Mouse (Mus musculus) adrenal gland, postnatal 36 days (tissue): ENCODE measurements around the gene Suclg2. TPM values are rescaled to one million over a fixed set of nuclear protein-coding genes. Genes with fewer than 3 reads are reported as not detected.

Experiments used
- DNase-seq, 2 experiments: peaks; one replicate each; pipeline ENCODE4 v3.0.0; 2021; ENCODE audit warnings: mixed read lengths in 1 of 2
- total RNA-seq, 2 experiments: library from RNA; stranded (reverse); gene quantifications; 2 replicates each; pipeline ENCODE4 v1.2.3; 2021

Gene Suclg2
- total RNA-seq, 2 experiments from 2014 or later, result 127 to 168 TPM

DNA sequence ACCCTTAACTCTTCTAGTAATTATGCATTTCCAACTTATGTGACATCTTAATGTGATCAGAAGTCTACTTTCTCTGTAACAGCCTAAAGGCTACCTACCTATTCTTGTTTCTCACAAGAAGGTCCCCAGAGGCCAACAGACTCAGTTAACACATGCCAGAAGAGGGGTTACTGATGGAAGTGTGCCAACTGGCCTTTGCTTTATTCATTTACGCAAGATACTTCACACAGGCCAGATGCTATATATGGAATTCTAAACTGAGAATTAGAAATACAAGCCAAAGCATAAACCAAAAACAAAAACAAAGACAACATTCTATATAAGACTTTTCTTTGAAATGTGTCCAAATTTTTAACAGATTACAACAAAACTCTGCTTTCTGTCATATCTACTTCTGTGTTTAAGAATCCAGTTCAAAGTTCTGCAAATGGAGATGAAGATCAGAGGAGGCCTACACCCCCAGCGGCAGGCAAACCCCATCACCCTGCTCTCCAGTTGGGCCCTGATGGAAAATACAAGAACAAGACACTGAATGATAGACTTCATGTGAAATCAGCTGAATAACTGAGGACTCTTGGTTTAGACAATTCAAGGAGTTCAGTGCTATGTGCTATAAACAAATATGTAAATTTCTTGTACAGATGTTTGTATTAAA is 155.1 kb downstream of the Suclg2 start:
- no peak for DNase-seq

DNA sequence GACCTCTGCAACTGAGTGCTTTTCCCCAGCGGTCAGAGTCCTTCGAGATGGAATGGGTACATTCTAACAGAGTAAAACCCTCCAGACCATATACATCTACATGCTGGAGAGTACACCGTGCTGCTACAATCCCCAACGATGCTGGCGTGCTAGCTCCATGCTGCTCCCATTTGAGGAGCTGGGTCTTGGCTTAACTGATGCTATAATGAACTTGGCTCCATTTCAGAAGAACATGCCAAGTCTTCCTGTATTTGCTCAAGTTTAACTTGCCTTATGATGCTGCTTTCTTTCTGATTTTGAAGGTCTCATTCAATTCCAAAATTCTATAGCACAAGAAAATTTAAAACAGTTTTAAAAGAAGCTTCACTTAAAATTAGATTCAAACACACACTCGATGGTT is 162.3 kb downstream of the Suclg2 start:
- DNase-seq, result no peak

DNA sequence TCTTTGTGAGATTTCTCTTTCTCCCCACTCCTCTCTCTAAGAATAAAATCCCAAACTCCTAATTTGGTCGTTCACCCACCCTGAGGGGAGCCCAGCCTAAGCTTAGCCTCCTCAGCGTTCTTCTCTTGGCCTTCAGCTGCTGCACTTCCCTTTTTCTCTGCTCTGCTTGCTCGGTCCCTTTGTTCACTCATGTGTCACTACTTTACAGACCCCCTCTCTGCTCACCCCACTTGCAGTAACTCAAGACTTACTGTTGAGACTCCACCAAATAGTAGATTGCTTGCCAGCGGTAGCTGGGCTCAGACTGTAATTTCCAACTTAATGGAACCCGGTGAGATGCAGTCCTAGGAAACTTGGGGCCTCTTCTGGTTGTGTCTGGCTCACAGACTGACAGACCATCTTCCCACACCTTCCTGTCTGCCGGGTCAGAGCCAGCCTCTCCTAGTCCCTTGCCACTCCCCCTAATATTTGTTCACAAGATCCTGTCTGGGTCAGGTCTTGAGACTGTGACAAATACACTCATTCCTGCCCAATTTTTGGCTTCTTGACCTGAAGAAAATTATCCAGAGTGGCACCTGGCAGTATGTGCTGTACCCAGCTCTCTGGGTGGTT is 166.2 kb downstream of the Suclg2 start:
- no peak for DNase-seq

DNA sequence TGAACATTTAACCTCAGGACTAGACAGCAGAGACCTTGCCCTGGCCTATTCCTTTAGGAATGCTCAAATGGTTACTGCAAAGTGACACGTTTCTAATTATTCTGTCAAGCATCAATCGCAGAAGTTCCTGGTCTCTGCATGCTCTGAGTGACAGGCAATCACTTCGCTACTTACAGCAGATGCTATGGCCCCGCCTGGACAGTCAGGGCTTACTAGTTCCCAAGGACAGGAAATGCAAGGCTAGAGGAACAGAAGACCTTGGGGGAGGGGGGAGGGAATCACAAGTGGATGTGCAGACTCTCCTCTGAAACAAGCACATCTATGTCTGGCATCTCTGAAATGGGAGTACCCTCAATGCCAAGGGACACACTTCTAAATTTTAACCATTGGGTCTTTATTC is 167.6 kb downstream of the Suclg2 start:
- DNase-seq, result peak; percentile 16 to 25

DNA sequence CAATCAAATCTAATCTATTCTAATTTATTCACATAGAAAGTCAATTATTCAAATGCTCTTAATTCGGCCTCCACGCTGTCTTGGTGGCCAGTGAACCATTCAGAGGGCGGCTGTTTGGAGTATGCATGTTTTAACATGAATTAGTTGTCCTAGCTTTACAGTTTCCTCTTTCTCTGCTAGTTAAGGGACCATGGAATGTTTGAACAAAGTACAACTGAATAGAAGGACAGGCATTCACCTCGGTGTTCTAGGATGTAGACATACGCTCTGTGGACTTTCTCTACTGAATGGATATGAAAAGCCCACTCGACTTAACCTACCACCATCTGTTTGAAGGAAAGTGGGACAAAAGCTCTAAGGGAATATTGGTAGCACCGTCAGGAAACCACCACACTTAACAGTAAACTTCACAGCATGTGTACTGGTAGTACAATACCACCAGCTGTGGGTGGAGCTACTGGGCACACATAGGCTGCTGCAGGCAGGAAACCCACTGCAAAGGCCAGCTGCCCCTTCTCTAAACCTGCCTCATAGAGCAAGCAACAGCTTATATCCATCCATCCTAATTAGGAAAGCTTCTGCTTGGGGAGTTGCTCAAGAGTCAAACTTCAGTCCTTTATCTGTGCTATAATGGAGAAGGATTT is 172.3 kb downstream of the Suclg2 start:
- no peak for DNase-seq

DNA sequence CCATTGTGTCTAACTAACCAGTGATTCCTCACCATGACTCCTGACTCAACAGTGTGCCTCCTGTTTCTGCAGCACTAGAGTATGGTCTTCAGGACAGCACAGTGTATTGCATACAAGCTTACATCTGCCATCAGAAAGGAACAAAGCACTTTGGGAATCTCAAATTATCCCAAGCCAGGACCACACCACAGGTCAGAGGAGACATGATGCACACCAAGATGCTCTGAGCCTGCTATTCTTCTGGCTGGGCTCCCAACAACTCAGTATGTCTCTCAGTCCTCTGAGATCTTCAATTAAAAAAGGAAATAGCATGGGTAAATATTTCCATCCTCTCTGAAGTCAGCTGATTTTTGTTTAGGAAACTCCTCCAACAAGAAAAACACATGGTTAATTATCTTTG is 172.9 kb downstream of the Suclg2 start:
- no peak for DNase-seq

DNA sequence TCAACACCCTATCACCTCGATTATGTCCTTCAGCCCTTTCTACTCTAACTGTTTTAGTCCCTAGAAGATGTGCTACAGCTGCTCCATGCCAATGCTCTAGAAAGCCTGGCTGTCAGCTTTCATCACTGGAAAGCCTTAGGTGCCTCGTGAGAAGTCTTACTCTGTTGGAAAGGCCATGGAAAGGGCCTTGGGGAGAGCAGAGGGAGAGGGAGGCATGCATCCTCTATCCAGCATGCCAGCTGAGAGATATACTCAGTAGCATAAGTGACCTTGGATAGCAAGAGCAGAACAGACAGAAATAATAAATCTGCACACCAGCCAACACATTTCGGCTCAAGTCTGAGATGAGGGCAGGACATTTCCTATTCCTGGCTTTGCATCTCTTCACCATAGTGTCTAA is 173.3 kb downstream of the Suclg2 start:
- DNase-seq, result peak in 1 of 2 experiments; percentile 32

DNA sequence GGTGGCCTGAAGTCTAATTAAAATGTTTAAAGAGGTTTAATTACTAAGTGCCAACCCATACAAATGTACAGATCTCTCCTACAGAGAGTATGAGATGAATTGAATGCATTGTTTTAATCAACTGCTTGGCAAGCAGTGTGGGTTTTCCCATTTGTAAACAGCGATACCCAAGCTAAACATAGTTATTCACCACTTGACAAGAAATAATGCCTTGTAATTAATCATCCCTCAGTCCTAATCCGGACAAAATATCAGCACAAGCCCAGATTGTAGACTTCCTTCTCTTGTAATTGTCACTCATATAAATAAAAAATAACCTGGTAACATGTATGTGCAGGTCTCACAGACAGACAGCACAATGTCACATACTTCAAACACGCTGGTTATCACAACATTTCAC is 183.4 kb downstream of the Suclg2 start:
- no peak for DNase-seq

DNA sequence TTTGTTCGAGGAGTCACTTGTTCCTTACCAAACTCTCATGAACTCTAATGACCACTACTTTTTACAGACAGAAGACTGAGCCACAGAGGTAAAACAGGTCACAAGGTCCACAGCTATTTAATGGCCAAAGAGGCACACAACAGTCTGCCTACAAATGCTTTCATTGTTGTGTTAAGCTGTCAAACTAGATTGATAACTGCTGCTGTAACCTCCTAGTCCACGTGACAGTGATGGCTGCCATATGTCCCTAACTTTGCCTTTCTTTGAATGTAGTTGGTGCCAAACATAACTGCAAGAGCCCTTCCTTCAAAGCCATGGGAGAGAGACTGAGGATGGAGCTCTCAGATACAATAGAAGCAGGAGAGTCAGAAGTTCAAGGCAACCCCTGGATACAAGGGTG is 198.8 kb downstream of the Suclg2 start:
- DNase-seq, result no peak

DNA sequence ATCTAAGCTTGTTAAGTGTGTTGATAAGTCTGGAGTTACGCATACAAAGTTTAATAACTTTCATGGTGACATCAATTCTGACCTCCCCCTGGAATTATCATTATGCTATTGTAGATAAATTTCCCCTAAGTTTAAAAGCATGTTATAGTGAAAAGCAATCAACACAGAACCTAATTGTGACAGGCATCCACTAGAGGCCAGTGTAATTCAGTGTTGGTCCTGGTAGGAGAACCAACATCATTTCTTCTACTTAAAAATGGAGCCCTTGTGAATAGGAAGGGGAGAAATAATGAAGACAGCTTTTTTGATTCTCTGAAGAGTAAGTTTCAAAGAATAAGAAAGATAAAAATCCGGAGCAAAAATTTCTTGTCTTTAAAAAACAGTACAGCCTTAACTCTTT is 200.2 kb downstream of the Suclg2 start:
- DNase-seq, result no peak

DNA sequence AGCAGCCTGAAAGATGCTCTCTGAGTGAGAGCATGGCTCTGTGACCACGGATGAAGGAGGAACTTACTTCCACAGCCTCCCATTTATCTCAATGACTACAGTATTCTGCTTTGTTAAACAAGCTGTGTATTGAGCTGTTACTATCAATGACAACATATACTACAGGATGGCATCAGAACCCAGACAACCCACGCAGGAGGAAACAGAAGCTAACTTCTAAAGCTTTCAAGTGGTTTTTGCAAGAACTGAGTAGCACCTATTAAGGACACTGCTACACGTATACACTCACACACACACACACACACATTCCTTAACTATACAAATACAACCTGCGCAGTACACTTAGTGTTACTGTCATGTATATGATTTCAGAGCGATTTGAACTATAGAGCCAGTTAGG is 202.9 kb downstream of the Suclg2 start:
- DNase-seq, result no peak

DNA sequence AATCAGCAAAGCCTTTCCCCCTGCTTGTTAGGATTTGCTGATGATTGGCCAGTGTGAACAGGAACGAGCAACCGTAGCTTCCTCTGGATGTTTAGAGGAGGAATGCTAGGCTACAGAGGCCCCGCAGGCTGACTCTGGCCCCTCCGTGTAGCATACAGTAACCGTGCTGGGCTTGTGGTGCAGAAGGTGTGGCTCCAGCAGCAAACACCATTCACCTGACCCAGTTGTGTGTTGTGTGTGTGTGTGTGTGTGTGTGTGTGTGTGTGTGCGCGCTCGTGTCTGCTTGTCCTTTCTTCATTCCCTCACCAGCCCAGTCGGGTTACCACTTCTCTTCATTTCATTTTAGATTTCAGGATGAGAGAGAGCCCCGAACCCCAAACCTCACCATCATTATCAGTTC is 203.9 kb downstream of the Suclg2 start:
- no peak for DNase-seq

DNA sequence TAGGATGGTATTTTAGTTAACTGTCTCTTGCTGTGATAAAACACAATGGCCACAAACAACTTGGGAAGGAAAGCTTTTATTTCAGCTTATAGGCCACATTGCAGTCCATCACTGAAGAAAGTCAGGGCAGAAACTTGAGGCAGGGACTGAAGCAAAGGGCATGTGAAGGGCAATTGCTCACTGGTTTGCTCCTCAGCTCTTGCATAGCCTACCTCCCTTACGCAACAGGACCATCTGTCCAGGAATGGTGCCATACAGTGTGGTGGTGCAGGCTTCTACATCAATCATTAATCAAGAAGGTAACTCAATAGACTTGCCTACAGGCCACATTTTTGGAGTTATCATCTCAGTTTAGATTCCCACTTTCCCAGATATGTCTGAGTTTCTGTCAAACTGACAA is 206.9 kb downstream of the Suclg2 start:
- no peak for DNase-seq

DNA sequence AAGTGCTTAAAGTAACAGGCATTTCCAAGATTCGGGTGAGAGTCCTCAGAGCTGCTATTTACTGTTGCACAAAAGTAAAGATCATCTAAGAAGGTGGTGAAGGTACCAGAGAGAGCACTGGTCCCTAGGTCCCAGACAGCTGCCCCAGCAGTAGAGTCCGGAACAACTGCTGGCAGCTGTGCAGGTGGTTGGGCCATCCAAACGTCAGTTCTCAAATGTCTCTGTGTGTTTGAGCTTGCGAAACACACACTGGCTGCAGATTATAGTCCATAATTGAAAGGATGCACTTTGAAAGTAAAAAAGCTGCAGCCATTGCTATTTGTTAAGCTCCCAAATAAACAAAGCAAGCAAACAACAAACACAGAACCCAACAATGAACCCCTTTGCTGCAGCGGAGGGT is 217.8 kb downstream of the Suclg2 start:
- peak in 1 of 2 experiments; percentile 22 for DNase-seq

DNA sequence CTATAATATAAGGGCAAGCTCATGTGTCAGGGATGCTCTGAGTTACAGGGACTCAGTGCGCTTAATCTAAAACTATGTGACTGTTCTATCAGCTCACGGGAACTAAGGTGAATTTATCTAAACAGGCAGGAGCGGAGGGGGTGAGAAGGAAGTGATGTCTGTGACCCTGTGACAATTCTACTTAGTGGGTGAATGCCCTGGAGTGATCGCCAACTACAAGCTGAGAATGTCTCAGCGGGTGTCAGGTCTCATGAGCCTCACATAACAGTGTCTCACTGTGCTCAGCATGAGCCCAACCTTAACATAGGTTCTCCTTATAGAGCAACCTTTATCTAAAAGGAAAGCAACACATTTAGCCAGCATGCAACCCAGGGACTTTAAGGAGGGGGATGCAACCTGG is 219.0 kb downstream of the Suclg2 start:
- no peak for DNase-seq

DNA sequence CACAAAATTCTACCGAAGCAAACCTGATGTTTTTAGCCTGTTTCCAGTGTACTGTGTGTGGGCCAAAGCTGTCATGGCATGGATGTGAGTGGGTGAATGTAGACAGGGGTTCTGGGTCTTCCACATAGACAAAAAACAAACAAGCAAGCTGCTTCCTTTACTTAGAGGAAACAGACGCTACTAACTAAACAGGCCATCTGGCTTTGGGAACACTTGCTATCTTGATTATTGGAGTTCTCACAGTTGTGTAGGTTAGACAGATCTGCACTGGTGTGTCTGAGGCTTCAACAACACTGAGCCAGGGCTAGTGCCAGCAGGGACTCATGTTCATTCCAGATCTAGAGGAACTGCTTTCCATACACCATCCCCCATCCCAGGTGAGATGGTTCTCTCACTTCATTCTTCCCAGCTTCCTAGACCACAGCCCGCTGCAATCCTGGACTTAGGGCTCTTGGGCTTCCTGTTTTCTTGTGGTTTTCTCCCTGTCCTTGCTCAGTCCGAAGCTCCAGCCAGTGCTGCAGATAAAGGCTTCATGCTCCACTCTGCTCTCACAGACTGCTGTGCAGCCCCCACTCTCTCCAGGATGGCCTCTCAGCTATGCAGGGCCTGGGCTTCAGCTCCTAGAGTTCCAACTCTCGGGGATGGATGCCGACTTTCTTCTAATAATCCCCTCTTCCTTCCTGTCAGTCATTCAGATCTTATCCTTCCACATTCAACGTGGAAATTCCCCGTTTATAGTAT is 226.2 kb downstream of the Suclg2 start:
- DNase-seq, result no peak

DNA sequence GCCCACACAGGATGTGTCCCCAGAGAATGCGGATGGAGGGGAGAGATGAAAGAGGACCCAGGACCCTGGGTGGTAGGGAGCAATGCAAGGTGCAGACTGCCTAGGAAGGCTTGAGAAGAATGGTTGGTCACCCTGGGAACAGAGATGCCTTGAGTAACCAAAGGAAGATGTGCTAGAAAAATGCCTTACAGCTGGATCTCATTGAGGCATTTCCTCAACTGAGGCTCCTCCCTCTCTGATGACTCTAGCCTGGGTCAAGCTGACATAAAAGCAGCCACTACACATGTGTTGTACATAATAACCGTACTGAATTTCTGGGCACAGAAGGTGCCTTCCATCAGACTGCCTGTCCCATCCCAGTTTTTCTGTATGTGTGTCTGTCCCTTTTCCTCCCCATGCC is 227.6 kb downstream of the Suclg2 start:
- DNase-seq, result no peak

DNA sequence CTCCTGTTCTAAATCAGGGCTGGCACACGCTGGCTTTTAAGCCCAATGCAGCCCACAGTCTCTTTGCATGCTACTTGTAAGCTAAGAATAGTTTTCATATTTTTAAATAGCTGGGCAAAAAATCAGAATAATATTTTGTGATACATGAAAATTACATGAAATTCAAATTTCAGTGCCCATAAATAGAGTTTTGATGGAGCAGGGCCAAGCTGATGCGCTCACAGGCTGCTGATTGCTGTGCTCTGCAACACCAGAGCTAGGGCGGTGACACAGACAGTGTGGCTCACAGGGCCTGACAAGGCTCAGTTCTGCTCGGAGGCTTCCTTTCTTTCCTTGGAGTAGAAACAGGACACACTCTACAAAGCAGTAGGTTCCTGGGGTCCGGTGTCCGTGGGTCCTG is 232.8 kb downstream of the Suclg2 start:
- DNase-seq, result no peak

DNA sequence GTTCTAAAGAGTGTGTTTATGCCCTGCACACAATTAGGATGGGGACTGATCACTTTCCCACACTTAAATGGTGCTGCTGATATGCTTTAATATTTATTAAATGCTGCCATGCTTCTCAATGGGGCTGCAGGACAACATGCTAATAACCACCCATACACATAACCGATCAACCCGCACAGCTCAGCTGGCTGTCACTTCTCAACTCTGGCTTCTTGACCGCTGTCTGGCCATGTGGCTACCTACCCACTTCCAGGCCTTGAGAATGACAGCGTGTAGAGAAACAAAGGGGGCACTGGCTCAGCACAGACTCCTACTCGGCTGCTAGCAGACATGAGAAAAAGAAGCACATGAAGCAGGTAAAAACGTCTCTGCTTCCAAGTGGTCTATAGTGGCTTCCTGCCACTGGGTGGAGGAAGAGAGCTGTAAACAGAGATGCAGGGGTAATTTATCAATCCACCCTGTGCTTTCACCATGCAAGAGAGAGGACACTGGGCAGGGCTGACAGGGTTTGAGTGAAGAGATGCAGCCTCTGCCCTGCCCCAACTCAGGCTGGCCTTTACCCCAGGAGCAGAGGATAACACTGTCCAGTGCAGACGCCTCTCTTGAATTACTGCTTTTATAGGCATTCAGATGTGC is 234.3 kb downstream of the Suclg2 start:
- peak; percentile 17 to 50 for DNase-seq

DNA sequence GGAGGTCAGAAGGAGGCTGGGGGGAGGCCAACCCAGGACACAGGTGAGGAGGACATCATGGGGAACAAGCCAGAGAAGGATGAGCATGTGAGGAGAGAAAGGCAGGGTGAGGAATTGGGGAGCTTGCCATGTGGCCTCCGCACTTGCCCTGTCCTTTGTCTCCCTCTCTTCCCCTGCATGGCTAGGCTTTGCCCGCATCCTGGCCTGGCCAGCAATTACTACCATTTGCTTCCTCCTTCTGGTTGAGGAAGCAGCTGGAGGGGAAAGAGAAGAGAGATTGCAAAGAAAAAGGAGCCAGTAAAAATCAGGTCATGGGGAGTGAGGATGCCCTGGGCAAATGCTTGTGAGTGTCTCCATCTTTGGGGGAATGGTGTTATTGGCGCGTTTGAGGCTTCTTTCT is 234.9 kb downstream of the Suclg2 start:
- DNase-seq, result no peak

DNA sequence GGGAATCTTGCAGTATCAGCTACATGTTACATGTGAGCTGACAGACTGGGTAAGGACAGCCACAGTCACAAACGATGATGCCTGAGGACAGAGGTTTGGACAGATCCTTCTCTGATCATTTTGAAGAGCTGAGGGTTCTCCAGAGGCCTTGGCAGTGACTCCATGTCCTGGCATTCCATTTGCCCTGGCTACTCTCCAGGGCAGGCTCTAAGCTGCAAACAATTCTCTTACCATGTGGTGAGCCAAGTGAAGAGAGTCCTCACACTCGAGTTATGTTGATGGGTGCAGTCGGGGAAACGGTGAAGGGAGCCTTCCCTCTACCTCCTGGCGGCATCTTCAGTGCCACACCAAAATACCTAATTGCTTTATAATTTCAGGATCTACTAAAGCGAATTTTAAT is 235.5 kb downstream of the Suclg2 start:
- peak; percentile 38 to 57 for DNase-seq

DNA sequence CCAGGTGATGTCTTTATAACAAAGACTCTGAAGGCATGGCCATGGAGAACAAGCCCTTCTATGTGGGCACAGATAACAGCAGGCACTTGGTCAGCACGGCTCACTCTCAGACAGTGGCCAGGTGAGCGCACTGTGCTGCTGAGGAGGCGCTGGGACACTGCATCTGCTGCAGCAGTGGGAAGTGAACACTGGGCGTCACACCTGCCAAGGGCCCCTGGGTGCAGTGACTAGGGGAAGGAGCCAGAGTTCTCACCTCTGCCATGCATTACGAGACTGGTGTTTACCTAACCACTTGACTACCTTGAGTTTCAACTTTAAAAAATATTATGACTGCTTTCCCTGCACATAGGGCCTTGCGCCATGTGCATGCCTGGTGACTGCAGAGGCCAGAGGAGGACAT is 238.8 kb downstream of the Suclg2 start:
- no peak for DNase-seq

DNA sequence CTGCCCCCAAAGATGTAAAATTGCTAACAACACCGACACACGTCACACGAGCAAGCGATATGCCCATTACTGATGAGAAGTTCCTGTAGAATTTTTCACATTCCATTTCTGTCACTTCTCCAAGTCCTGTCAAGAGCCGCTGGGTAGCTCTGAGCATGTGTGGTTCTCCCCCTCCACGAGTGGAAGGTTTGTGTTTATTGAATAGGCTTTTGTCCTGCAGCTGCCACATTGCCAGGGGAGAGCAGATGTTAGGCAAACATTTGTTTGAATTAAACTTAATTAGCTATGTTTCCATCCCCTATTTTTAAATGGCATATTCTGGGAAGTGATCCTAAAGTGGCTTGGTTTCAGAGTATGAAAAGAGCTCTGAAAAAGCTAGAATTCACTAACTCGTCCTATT is 249.1 kb downstream of the Suclg2 start:
- DNase-seq, result no peak
